Mouse (Mus musculus) gastrocnemius, postnatal 36 days (tissue): ENCODE measurements around the gene Gkap1. TPM values are rescaled to one million over a fixed set of nuclear protein-coding genes. Genes with fewer than 3 reads are reported as not detected.
A peak's percentile ranks its signal among the peaks of the same experiment; 100 is the strongest.

Experiments used
- DNase-seq, 2 experiments: peaks; one replicate each; pipeline ENCODE4 v3.0.0; 2022
- intact Hi-C: fragments of 180-260 bp; cut with DNase I; formaldehyde crosslinking; loops from one replicate; pipeline ENCODE4 v1.15.1; 2025
- microRNA-seq, 2 experiments: library from miRNA; unstranded; fragments of <30 nt; microRNA quantifications; one replicate each; pipeline ENCODE4 v1.2.0; 2021
- total RNA-seq, 2 experiments: library from RNA; stranded (reverse); gene quantifications; 2 replicates each; pipeline ENCODE4 v1.2.3; 2021

Gene Gkap1
- total RNA-seq, 2 experiments from 2014 or later = 20.6 to 24.3 TPM

DNA sequence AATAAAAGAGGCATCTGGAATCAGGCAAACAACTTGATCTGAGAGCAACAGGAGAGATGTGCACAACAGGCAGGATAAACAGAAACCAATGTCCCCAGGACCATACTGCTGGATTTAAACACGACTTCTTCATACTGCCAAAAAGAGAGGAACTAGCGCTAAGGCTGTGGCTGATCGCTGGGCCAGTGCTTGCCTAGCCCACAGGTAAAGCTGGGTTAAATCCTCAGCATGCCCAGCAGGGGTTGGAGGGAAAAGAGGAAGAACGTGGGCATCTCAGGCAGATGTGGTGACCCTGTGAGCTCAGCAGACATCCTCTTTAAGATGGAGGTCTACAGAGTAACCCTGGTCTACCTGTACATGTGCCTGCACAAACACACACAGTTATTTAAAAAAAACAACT is 70.5 kb downstream of the Gkap1 start:
- intact Hi-C loops = no loop called here
- no peak for DNase-seq

- intact Hi-C loops = no loop called here
- DNase-seq = no peak
Observed at GRCm38 (mm10) chr13:58204202-58204601, 71.3 kb downstream of the Gkap1 start.

- intact Hi-C loops = no loop called here
- no peak for DNase-seq
Observed at GRCm38 (mm10) chr13:58202903-58203302, 72.6 kb downstream of the Gkap1 start.

DNA sequence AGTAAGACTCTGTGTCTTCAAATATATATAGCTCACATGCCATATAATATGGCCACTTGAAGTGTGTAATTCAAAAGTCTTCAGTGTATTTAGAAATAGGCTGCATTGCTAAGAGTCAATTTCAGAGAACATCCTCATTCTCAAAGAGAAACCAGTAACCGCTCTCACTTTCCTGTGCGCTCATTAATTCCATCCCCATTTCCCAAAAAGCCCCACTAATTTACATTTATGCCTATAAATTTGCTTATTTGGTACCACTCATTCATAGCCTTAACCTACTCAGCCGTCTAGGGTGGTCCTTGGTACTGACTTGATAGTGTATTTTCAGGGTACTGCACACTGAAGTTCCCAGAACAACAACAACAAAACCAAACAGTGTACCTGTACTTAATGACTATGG is 73.6 kb downstream of the Gkap1 start:
- no peak for DNase-seq
- intact Hi-C loops = no loop called here

- intact Hi-C loops = no loop called here
Observed at GRCm38 (mm10) chr13:58201343-58201742, 74.2 kb downstream of the Gkap1 start.

DNA sequence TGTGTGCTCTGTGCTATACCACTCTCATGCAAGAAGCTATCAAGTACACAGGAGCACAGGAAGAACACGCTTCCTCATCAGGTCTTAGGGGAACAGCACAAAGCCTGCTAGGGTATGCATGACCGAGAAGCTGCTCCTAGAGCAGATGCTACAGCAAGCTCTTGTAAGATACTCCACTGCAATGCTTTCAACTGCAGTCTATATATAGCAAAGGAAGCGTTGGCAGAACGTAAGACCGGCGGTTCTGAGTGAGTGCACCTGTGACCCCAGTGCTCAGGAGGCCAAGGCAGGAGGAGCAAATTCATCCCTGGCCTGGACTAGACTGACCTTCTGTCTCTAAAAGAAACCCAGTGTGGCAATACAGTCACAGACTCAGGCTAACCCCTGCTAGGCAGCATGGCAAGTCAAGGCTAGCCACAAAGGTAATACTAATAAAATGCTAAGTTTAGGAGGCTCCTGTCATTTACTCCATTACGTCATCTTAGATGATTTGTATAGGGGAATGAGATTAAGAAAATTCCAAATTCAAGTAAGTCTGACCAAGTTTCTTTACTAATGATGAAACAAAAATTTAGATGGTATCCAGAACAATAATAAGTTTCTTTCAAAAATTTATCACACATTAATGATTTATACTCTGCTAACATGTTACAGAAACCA is 77.4 kb downstream of the Gkap1 start:
- intact Hi-C loops = no loop called here
- no peak for DNase-seq

More at GRCm38 (mm10) chr13:58201343-58201742, 74.2 kb downstream of the Gkap1 start:
- no peak for DNase-seq

DNA sequence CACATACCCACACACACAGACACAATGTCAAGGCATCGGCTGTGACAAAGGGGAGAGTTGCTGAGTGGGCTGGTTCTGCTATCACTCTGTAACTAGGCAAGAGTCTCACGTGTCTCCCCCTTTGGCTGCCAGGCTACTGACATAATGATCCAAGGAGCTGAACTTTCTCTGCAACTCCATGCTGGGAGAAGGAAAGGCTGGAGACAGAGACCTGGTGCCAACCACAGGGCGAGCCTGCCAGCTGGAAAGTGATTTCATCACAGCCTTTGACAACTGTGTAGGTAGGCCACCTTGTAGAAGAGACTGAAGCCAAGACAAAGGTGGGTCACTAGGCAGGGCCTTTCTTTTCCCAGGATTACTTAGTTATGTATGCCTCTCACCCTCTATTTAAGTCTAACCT is 78.3 kb downstream of the Gkap1 start:
- intact Hi-C loops = no loop called here
- no peak for DNase-seq

DNA sequence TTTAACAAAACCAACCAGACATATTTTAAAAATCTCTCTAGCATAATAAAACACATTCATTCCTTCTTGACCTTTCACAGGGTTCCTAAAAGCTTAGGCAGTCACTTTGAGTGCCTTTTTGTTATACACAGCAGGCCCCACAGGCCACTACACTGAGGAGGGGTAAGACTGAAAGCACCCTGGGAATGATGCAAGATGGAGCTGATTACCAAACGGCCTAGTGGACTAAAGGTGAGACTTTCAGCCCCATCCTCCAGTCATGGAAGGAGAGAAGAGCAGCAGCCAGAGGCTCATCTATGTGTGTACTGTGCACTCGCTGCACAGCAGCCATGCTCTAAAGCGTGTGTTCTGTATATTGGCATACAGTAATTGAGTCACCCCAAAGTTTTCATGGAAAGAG is 80.6 kb downstream of the Gkap1 start:
- no peak for DNase-seq
- intact Hi-C loops = no loop called here

DNA sequence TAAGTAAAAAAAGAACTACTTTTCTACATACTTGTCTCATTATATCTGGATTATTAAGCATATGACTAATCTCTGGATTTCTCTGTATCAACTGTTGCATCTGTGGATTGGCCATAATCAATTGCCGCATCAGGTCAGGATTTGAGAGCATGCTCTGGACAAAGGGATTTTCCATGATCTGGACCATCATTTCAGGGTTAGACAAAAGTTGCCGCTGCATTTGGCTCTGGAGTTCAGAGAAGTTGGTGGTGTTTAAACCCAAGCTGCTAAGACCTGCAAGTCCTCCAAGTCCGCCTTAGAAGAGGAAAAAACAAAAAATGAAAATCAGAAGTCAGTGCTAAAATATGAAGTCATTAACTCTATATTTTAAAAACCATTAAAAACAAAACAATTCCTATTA is 82.3 kb downstream of the Gkap1 start:
- DNase-seq = no peak
- intact Hi-C loops = no loop called here

GRCm38 (mm10) chr13:58192146-58192545 is 83.4 kb downstream of the Gkap1 start:
- DNase-seq = no peak
- intact Hi-C loops = no loop called here

DNA sequence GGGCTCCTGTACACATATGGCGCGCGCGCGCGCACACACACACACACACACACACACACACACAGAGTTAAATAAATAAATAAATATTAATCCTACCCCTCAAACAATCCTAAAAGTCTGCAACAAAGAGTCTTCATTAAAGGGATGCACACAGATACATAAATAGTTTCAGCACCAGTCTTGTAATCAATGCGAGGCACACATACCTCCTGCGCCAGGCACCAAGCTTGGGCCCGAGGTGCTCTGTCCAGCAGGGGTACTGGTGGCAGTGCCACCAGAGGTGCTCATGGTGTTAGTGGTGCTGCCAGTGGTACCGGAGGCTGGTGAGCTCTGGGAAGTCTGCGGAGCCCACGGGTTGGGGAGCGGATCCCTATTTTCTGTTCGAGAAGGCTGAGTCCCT is 84.0 kb downstream of the Gkap1 start:
- intact Hi-C loops = no loop called here
- no peak for DNase-seq

GRCm38 (mm10) chr13:58189473-58189872 is 86.0 kb downstream of the Gkap1 start:
- DNase-seq = no peak
- intact Hi-C loops = loop anchor here (5.0 kb wide), 1 partner anchor 177 kb away; no protein-coding TSS in a partner anchor

GRCm38 (mm10) chr13:58188412-58188811 is 87.1 kb downstream of the Gkap1 start:
- intact Hi-C loops = loop anchor here (1.0 to 5.0 kb wide), 2 partner anchors 44 to 176 kb away; no protein-coding TSS in a partner anchor
- peak; percentile 75 to 79 for DNase-seq

DNA sequence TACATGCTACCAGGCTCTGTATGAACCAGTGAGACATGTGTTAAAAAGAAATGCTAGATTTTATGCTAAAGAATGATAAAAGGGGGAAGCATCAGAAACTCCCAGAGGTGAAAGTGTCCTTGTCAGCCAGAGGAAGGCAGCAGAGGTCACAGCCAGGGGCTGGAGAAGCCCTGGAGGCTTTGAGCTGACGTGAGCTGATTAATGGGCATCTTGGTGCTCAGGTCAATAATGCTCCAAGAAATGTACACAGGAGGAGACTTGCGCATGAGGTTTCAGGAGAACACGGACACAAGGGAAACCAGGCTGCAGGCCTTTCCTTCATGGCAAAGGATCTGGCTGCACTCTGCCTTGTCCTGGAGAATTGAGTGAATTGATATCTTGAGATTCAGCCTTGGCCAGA is 87.7 kb downstream of the Gkap1 start:
- DNase-seq = no peak
- intact Hi-C loops = loop anchor here (1.0 to 5.0 kb wide), 3 partner anchors 29 to 175 kb away; no protein-coding TSS in a partner anchor

GRCm38 (mm10) chr13:58186281-58186680 is 89.2 kb downstream of the Gkap1 start:
- intact Hi-C loops = loop anchor here (2.0 to 5.0 kb wide), 2 partner anchors 31 to 174 kb away; no protein-coding TSS in a partner anchor
- no peak for DNase-seq

- intact Hi-C loops = no loop called here
Observed at GRCm38 (mm10) chr13:58184111-58184510, 91.4 kb downstream of the Gkap1 start.

More at GRCm38 (mm10) chr13:58184111-58184510, 91.4 kb downstream of the Gkap1 start:
- DNase-seq = no peak

Small RNA genes lying within 50 kb of the gene (microRNA-seq; reads per million reads assigned to microRNA genes)
- gene Mir6369 = 0 reads per million in 2 experiments

Other genes starting within 250 kb of the Gkap1 start
- under 1 TPM; 0.49 to 0.54 TPM for gene Klhl3, start 162.1 kb downstream of the Gkap1 start, total RNA-seq
- gene Hnrnpa0, start 147.1 kb downstream of the Gkap1 start, total RNA-seq = 10 to 100 TPM; 30.3 to 36.8 TPM
- 1 to 10 TPM; 8.5 to 8.6 TPM for gene Idnk, start 118.0 kb downstream of the Gkap1 start, total RNA-seq
- gene Ubqln1, start 60.0 kb downstream of the Gkap1 start, total RNA-seq = 10 to 100 TPM; 42.1 to 44.9 TPM
- not detected for gene Kif27, start 83.4 kb upstream of the Gkap1 start, total RNA-seq
- gene 2210016F16Rik, start 109.5 kb upstream of the Gkap1 start, total RNA-seq = 1 to 10 TPM; 6.8 to 6.9 TPM
- gene Rmi1, start 126.5 kb upstream of the Gkap1 start, total RNA-seq = 1 to 10 TPM; 4.8 to 5.0 TPM
- gene Hnrnpk, start 127.6 kb upstream of the Gkap1 start, total RNA-seq = 100 to 1,000 TPM; 216 to 254 TPM